Mouse (Mus musculus) brown adipose tissue, adult 24 weeks (tissue): ENCODE measurements at regions not wholly inside any gene's neighbourhood (a gene's known extent, or its start where the extent isn't known, plus 50 kb on each side); places are given as distances from the start of the nearest gene placed in this dataset.

Experiments used
- H3K27ac ChIP-seq: fragments of 200-500 bp; replicated peaks from 2 replicates; pipeline ENCODE4 v1.5.1; 2012; ENCODE audit warnings: low read depth, mild to moderate bottlenecking, low read length
- H3K4me1 ChIP-seq: fragments of 200-500 bp; 2 replicates; pipeline ENCODE4 v1.6.1; 2012; ENCODE audit warnings: low read length, mixed read lengths; ENCODE audit not compliant: control insufficient read depth, insufficient read depth, insufficient read length
- H3K4me3 ChIP-seq: fragments of 200-500 bp; 2 replicates; pipeline ENCODE4 v1.5.1; 2012; ENCODE audit warnings: low read depth, mild to moderate bottlenecking, low read length, moderate library complexity; ENCODE audit not compliant: insufficient read depth

- Histone ChIP-seq H3K27ac (no peak overlapping the region), H3K4me1 (no peaks in the 10 kb centered on the region), H3K4me3 (no peak overlapping the region)
Measured at GRCm38 (mm10) chr13:53553192-53553875, 80.5 kb upstream of the Msx2 start.

DNA sequence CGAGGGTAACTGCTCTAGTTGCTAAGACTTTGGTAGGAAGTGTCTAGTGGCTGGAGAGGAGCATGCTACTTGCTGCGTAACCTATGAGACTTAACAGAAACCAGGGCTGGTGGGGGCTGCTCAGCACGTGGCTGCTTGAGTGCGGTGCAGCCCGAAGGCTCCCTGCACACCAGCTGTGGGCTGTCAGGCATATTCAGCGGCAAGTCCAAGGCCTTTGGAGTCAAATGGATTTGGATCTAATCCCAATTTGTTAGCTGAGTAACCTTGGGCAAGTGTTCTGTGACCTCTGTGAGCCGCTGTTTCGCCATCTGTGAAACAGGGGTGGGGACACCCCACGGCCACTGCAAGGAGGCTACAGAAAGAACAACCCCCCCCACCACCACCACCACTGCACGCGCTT, 75.5 kb upstream of the Msx2 start:
- H3K4me3 ChIP-seq, result no peak overlapping the region
- no peaks in the 10 kb centered on the region for H3K4me1 ChIP-seq
- no peak overlapping the region for H3K27ac ChIP-seq

- H3K27ac ChIP-seq, result no peak overlapping the region
- H3K4me3 ChIP-seq, result no peak overlapping the region
- H3K4me1 ChIP-seq, result no peaks in the 10 kb centered on the region
Measured at GRCm38 (mm10) chr13:53543291-53543690, 70.4 kb upstream of the Msx2 start.

- no peak overlapping the region for H3K4me3 ChIP-seq
- H3K27ac ChIP-seq, result no peak overlapping the region
- no peaks in the 10 kb centered on the region for H3K4me1 ChIP-seq
Measured at GRCm38 (mm10) chr13:53539797-53540196, 66.9 kb upstream of the Msx2 start.

DNA sequence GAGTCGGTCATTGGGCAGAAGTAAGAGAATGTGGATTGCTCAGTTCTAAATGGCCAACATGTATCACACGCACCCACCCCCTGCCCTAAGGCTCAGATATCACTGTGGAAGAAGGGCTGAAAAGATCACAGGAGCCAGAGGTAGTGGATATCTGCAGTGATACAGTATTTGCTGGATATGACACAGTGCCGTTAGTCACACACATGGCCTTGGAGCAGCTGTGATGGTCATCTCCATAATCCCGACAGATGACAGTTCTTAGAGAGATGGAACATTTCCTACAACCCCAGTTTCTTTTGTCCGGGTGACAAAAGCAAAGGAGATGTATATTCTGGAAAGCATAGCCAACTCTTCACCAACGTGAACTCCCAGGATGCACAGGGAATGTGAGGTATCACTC, 65.1 kb upstream of the Msx2 start:
- no peaks in the 10 kb centered on the region for H3K4me1 ChIP-seq
- no peak overlapping the region for H3K4me3 ChIP-seq
- H3K27ac ChIP-seq, result no peak overlapping the region

GRCm38 (mm10) chr13:53535781-53536425, 63.0 kb upstream of the Msx2 start:
- Histone ChIP-seq H3K4me3 (no peak overlapping the region), H3K27ac (no peak overlapping the region)

GRCm38 (mm10) chr13:53533738-53534137, 60.9 kb upstream of the Msx2 start:
- Histone ChIP-seq H3K27ac (no peak overlapping the region), H3K4me3 (no peak overlapping the region)

More at GRCm38 (mm10) chr13:53535781-53536425, 63.0 kb upstream of the Msx2 start:
- H3K4me1 ChIP-seq, result no peaks in the 10 kb centered on the region

GRCm38 (mm10) chr13:53526880-53527279, 54.0 kb upstream of the Msx2 start:
- H3K4me1 ChIP-seq, result no peaks in the 10 kb centered on the region
- no peak overlapping the region for H3K4me3 ChIP-seq
- no peak overlapping the region for H3K27ac ChIP-seq

More at GRCm38 (mm10) chr13:53533738-53534137, 60.9 kb upstream of the Msx2 start:
- no peaks in the 10 kb centered on the region for H3K4me1 ChIP-seq

DNA sequence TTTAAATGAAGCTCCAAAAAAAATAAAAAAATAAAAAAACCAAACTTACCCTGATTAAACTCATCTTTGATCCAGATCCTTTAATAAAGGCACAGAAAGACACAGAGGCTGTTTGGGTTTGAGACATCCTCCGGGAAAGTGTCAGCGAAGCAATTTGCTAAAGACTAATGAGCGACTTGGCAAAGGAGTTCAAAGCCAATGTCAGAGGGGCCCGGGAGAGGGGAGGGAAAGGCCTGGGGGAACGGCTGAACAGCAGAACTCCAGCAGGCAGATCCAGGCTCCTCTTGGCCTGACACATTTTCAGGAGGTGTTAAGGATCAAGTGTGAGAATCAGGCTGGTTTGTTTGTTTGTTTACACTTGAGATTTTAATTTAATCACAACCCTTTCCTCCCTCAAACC, 49.9 kb upstream of the Msx2 start:
- H3K4me3 ChIP-seq, result no peak overlapping the region
- H3K4me1 ChIP-seq, result no peaks in the 10 kb centered on the region
- no peak overlapping the region for H3K27ac ChIP-seq
